Mouse (Mus musculus) left cerebral cortex, postnatal 36 days (tissue): ENCODE measurements at regions not wholly inside any gene's neighbourhood (a gene's known extent, or its start where the extent isn't known, plus 50 kb on each side); places are given as distances from the start of the nearest gene placed in this dataset.
A peak's percentile ranks its signal among the peaks of the same experiment; 100 is the strongest.
"Not testable (repeated sequence)": the region's sequence is repeated elsewhere in the genome, so short reads cannot be mapped to it uniquely, and the experiment has no call there.

ENCODE experiments used
- DNase-seq, 2 experiments: peaks; one replicate each; pipeline ENCODE4 v3.0.0; 2021 to 2022; ENCODE audit warnings: low spot score in 2 of 2, mixed read lengths in 1 of 2
- intact Hi-C: fragments of 180-260 bp; cut with DNase I; formaldehyde crosslinking; loops from one replicate; pipeline ENCODE4 v1.15.1; 2025

GRCm38 (mm10) chr2:18473361-18473771, 80.7 kb upstream of the Dnajc1 start:
- intact Hi-C loops, result no loop called here
- peak; percentile 20 to 23 for DNase-seq

GRCm38 (mm10) chr2:18460901-18461300, 68.3 kb upstream of the Dnajc1 start:
- intact Hi-C loops, result no loop called here
- no peak for DNase-seq

- DNase-seq, intact Hi-C loops: not testable (repeated sequence)
Observed at GRCm38 (mm10) chr2:18460281-18460680, 67.7 kb upstream of the Dnajc1 start.

- intact Hi-C loops, DNase-seq: not testable (repeated sequence)
Observed at GRCm38 (mm10) chr2:18453426-18453825, 60.8 kb upstream of the Dnajc1 start.

GRCm38 (mm10) chr2:18445809-18446208, 53.2 kb upstream of the Dnajc1 start:
- intact Hi-C loops, result no loop called here

More at GRCm38 (mm10) chr2:18445809-18446208, 53.2 kb upstream of the Dnajc1 start:
- no peak for DNase-seq
